Mouse (Mus musculus): ENCODE measurements around the gene Vapa. TPM values are rescaled to one million over a fixed set of nuclear protein-coding genes. Genes with fewer than 3 reads are reported as not detected.

Gene Vapa
- polyA plus RNA-seq (2014; fragmentation: Illumina TruSeq; extraction: RNeasy Lipid Tissue Mini Kit (QIAGEN cat#74804); ENCODE audit: low read depth, low replicate concordance) = 336 TPM

GRCm38 (mm10) chr17:65613463-65614412 lies at the start of gene Vapa:
Gene Vapa (minus strand): TSS chr17:65613555.

GRCm38 (mm10) chr17:65641734-65642218 lies 28.4 kb upstream of the Vapa start, which contains the start of gene Txndc2:
Gene Txndc2 (minus strand): TSS chr17:65642168.

GRCm38 (mm10) chr17:65540441-65541272 lies 72.7 kb downstream of the Vapa start, which contains the start of gene Tmem232:
Gene Tmem232 (minus strand): TSS chr17:65540782.

Other genes starting within 250 kb of the Vapa start
- gene Tmem232, start 72.8 kb downstream of the Vapa start, polyA plus RNA-seq (2014; fragmentation: Illumina TruSeq; extraction: RNeasy Lipid Tissue Mini Kit (QIAGEN cat#74804); ENCODE audit: low read depth, low replicate concordance) = 0.25 TPM
- gene Txndc2, start 28.6 kb upstream of the Vapa start, polyA plus RNA-seq (2014; fragmentation: Illumina TruSeq; extraction: RNeasy Lipid Tissue Mini Kit (QIAGEN cat#74804); ENCODE audit: low read depth, low replicate concordance) = not detected
- gene Rab31, start 159.2 kb upstream of the Vapa start, polyA plus RNA-seq (2014; fragmentation: Illumina TruSeq; extraction: RNeasy Lipid Tissue Mini Kit (QIAGEN cat#74804); ENCODE audit: low read depth, low replicate concordance) = 19.7 TPM
- 35.2 TPM for gene Ppp4r1, start 169.0 kb upstream of the Vapa start, polyA plus RNA-seq (2014; fragmentation: Illumina TruSeq; extraction: RNeasy Lipid Tissue Mini Kit (QIAGEN cat#74804); ENCODE audit: low read depth, low replicate concordance)